Mouse (Mus musculus) naive thymus-derived CD4-positive, alpha-beta T cell, adult 2 months (primary cell): ENCODE results near the gene Stx8.
A peak's percentile ranks its signal among the peaks of the same experiment; 100 is the strongest.

Source experiments
- DNase-seq: peaks from one replicate; pipeline ENCODE4 v3.0.0-alpha.2; 2011; ENCODE audit warnings: low read depth

The Stx8 gene

DNA sequence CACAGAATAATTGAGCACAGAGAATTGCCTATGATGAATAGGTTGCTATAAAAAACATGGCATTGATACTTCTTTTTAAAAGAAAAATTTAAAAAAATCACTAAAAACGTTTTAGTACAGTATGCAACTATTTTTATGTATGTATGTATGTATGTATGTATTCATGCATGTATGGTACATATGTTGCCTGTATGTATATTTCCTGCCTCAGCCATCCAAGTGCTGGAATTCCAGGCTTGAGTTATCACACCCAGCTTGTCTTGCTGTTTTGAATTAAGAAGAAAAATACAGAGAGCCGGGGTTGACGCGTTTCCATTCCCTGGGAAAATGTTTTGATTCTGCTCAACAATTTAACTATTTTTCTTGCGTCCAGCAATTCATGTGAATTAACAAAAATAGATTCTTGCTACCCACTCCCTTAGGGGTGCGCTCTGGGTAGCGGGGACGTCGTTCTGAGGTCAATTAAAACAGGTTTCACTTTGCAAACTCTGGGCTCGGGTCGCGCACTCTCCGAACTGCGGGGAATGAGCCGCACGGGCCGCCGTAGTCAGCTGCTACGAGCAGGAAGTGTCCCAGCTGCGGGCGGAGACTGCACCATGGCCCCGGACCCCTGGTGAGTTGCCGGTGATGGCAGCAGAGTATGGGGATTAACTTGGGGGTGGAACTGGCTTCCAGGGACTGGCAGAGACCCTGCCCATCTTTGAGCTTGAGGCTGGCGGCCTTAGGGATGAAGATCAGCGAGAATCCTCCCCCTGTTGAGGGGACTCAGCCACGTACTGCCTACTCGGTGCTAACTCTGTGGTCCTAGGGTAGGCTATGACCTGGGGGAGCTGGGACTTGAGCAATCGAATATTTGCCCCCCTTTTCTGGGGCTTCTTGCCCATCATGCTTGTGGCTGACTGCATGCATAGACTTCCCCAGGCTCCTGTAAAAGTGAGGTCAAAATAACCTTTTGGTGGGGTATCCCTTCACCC, at the start of gene Stx8:
TSS of gene Stx8 (plus strand) at position 289 of the 974 bp plus-strand sequence.
- peak; percentile 93 for DNase-seq

DNA sequence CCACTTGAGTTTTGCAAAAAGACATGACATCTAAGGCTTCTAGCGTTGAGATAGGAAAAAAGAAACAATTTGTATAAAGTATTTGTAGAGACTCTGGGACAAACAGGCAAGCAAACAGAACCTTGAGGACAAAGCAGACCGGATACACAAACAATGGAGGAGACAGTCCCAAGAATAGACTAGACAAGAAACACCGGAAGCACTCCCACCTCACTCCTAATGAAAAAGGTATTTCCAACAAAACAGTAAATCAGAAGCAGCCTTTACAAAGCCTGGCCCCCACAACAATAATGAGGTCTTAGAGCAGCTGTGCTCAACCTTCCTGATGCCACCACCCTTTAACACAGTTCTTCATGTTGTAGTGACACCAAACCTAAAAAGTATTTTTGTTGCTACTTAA, 48.9 kb upstream of the Stx8 start:
- DNase-seq = no peak

- no peak for DNase-seq
These were observed 46.4 kb upstream of the Stx8 start for GRCm38 (mm10) chr11:67919593-67919992.

- DNase-seq = no peak
These were observed 45.6 kb upstream of the Stx8 start for GRCm38 (mm10) chr11:67920226-67920960.

DNA sequence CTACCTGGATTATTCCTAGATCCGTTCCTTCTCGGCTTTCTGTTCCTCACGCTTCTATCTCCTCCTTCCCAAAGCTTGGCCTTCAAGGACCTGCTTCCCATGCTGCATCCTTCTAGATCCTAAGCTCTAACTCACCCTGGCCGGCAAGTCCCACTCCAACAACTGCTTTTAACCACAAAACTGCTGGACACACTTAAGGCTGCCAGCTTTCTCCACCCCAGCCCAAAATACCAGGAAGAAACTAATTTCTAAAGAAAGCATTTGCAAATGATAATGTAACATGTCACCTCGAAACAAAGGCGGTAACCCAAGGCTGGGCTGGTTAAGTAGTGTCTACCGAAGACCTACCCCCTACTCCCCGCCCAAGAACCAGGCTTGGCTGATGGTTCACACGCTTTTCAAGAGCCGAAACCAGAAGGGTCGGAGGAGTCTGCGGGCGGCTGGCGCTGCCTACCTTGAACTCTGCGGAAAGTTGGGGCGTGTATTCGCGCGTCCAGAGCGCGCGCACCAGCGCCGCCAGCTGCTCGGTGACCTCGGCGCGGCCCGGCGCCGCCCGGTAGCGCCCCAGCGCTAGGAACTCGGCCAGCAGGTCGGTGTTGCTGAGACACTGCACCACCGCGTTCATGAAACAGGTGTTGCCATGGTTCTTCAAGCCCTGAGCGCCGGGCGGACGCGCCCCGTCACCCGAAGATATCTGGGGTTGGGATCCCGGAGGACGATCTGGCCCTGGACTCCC, 44.7 kb upstream of the Stx8 start:
- peak; percentile 3 for DNase-seq

- DNase-seq = peak; percentile 6
These were observed 43.9 kb upstream of the Stx8 start, which contains the start of gene Usp43 for GRCm38 (mm10) chr11:67921827-67922754. TSS of gene Usp43 (minus strand) at chr11:67922153.

- peak; percentile 16 for DNase-seq
These were observed 43.3 kb upstream of the Stx8 start for GRCm38 (mm10) chr11:67922755-67923125.

DNA sequence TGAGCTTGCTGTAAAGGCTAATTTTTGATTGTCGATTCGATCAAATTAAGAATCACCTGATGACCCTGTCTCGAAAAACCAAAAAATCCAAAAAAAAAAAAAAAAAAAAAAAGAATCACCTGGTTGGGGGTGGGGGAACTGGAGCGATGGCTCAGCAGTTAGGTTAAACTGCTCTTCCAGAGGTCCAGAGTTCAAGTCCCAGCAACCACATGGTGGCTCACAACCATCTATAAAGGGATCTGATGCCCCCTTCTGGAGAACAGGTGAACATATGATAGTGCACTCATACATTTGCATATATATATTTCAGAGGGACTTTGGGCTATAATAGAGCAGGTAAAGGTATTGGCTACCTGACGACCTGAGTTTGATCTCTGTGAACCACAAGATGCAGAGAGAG, 42.3 kb upstream of the Stx8 start:
- DNase-seq = no peak

- no peak for DNase-seq
These were observed 41.0 kb upstream of the Stx8 start for GRCm38 (mm10) chr11:67925000-67925399.

DNA sequence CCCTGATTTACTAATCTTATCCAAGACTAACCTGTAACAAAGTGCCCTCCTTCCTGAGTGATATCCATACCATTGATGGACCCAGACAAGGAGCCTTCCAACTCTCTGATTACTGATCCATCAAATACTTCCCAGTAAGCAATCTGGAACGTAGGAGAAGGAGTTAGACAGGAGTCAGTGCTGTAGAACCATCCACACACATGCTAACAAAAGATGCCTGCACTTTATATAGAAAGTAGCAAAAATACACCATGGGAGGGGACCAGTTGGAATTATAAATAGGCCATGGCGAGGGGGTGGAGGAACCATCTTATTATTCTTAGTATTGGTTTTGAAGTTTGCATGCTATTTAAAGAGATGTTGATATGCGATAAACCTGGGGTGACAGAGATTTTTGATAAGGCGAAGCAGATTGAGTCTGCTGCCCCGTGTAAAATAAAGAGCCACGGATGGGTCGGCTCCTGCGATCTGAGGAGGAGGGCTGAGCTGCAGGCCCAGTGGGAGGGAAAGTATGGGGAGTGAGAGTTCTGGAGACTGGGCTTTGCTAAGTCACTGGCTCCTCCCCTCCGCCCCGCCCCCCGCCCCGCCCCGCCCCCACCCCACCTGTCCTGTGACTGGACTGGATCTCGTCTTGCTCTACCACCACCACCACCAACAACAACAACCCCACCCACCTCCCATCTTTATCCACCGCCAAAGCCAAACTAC, 39.5 kb upstream of the Stx8 start:
- no peak for DNase-seq

- DNase-seq = no peak
These were observed 33.8 kb upstream of the Stx8 start for GRCm38 (mm10) chr11:67932156-67932555.

GRCm38 (mm10) chr11:67948229-67948628, 17.8 kb upstream of the Stx8 start:
- no peak for DNase-seq

DNA sequence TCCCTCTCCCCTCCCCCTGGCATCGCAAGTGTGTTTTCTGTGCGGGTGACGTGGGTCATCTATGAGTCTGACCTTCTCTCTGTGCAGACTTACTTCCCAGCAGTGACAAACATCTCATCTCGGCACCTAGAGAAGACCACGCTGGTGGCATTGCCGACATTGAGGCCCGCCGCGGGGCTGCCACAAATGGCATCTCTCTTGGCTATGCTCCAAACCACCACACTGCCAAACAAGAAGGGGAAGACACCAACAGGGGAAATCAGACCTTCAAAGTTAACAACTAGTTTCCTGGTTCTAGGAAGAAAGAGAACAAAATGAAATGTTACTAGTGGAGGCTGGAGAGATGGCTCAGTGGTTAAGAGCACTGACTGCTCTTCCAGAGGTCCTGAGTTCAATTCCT, 16.5 kb upstream of the Stx8 start:
- DNase-seq = peak; percentile 51

GRCm38 (mm10) chr11:67953604-67954003, 12.4 kb upstream of the Stx8 start:
- DNase-seq = no peak

GRCm38 (mm10) chr11:67954413-67954812, 11.6 kb upstream of the Stx8 start:
- no peak for DNase-seq

DNA sequence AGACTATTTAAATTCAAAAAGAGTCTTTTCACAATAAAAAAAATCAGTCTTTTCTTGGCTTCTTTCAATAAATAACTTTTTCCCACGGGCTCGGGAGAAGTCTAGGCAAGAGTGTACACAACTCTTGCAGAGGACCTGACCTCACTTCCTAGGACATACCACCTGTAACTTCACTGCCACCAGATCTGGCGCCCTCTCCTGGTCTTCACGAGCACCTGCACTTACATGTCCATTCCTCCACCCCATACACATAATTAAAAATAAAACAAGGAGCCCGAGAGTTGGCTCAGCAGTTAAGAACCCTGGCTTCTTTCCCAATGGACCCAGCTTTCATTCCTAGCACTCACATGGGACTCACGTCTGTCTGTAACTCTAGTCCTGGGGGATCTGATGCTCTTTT, 1.9 kb upstream of the Stx8 start:
- peak; percentile 48 for DNase-seq

DNA sequence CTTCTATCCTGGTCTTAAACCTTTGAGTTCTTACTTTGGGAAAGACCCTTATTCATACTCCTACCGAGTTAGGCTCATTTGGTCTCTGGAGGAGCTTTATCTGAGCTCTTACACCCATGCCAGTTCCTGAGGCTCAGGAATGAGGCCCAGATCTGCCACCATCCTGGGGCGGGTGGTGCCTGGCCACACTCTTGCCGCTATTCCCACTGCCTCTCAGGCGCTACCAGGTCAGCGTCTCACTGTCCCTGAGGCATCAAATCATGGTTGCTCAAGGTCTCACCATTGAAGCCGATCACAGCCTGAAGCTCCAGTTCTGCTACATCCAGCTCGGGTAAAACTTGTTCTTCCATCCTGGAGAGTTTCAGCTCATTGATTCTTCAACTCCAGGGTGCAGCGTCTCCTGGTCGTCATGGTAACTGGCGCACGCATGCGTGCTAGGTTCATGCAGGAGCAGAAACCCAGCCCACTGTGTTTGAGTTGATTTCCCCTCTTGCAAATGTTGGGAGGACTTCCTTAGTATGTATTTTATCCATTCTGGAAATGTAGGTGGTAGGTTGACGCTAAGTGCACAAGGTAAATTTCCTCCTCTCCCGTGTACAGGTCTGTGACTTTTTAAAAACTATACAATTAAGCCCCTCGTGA, 630 bp upstream of the Stx8 start, which contains the start of gene Cfap52:
TSS of gene Cfap52 (minus strand) at position 410 of the 642 bp plus-strand sequence.
- peak; percentile 90 for DNase-seq

GRCm38 (mm10) chr11:67967831-67968230, 1.8 kb downstream of the Stx8 start:
- no peak for DNase-seq

- no peak for DNase-seq
These were observed 6.6 kb downstream of the Stx8 start for GRCm38 (mm10) chr11:67972606-67973005.

DNA sequence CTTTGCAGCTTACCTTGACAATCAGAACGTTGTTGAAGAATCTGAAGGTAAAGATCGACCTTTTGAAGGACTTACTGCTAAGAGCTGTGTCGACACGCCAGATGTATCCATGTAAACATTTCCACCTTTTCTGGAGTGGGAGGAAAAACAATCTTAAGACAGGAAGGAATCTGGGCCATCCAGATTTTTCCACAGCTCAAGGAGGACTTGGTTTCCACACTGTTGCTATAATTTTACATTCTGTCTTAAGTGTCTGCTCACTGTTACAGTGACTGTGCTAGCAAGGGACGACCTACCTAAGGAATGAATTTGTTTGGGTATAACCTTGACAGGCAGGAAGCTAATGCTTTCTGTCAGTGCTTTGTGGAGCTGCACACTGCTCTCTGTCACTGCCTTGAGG, 7.2 kb downstream of the Stx8 start:
- DNase-seq = no peak
